ENCODE assay signal across 9 mouse cellular contexts in genomic region chr19:26718221-26718620, GRCm38 (mm10).
DNase-seq lines count a peak whose midpoint lies in the region; ATAC-seq and TF ChIP-seq lines count a peak whose summit lies in the region.
"Had no signal": no experiment of that assay in that cellular context is flagged by ENCODE, and none has a peak within 500 bp of the region (broad histone marks: within the 10 kb centered on the region; RNA-seq: fewer than 3 reads in every experiment).

No protein-coding gene starts in this region.

- H3K27me3 ChIP-seq in embryonic facial prominence, embryonic 11.5 days (ENCODE audit: control insufficient read depth, insufficient read depth, low read length), result no peaks in the 10 kb centered on the region
- no peaks in the 10 kb centered on the region for H3K27me3 ChIP-seq in embryonic facial prominence, embryonic 10.5 days (replicated peaks; ENCODE audit: low read depth, poor library complexity, severe bottlenecking)
- no peaks in the 10 kb centered on the region for H3K27me3 ChIP-seq in embryonic facial prominence, embryonic 13.5 days
- no peaks in the 10 kb centered on the region for H3K27me3 ChIP-seq in intestine, embryonic 16.5 days (replicated peaks; ENCODE audit: control insufficient read depth, insufficient read depth, low read length)
- no peaks in the 10 kb centered on the region for H3K27me3 ChIP-seq in lung, embryonic 14.5 days (ENCODE audit: insufficient read depth, low read length)

- H3K4me2 ChIP-seq in embryonic facial prominence, embryonic 11.5 days (ENCODE audit: low read depth, low read length), result no peak overlapping the region
- no peak overlapping the region for H3K4me2 ChIP-seq in embryonic facial prominence, embryonic 13.5 days
- no peak overlapping the region for H3K4me2 ChIP-seq in intestine, embryonic 16.5 days (ENCODE audit: low read depth, low read length)
- H3K4me2 ChIP-seq in lung, embryonic 14.5 days, result no peak overlapping the region

- peak; percentile 64 for DNase-seq in embryonic facial prominence, embryonic 11.5 days (ENCODE audit: low spot score)
- no peak for DNase-seq in embryonic facial prominence, embryonic 10.5 days (ENCODE audit: low spot score)
- peak; percentile 32 for DNase-seq in thymus, postnatal 0 days (ENCODE audit: low spot score)
- no peak for DNase-seq in thymus, adult 18-20 months
- DNase-seq in lung, embryonic 14.5 days, result peak; percentile 89
- DNase-seq in testis, postnatal 14 days (ENCODE audit: low spot score), result peak; percentile 39

- H3K9ac ChIP-seq in embryonic facial prominence, embryonic 11.5 days (replicated peaks; ENCODE audit: low read length), result no peak overlapping the region
- H3K9ac ChIP-seq in embryonic facial prominence, embryonic 13.5 days, result no peak overlapping the region
- no peak overlapping the region for H3K9ac ChIP-seq in intestine, embryonic 16.5 days (ENCODE audit: low read depth, low read length)
- H3K9ac ChIP-seq in lung, embryonic 14.5 days, result no peak overlapping the region

- no peak for ATAC-seq in embryonic facial prominence, embryonic 11.5 days (replicated peaks; ENCODE audit: insufficient number of reproducible peaks, low FRiP score, low TSS enrichment, low read depth)
- ATAC-seq in embryonic facial prominence, embryonic 13.5 days (ENCODE audit: insufficient number of reproducible peaks, insufficient read depth, low FRiP score, low TSS enrichment, low read depth), result no peak
- peak; percentile 44 for ATAC-seq in intestine, embryonic 16.5 days
- no peak for ATAC-seq in lung, embryonic 14.5 days (ENCODE audit: insufficient read depth)

- H3K27ac ChIP-seq in embryonic facial prominence, embryonic 11.5 days (replicated peaks; ENCODE audit: low read depth, low read length), result no peak overlapping the region
- H3K27ac ChIP-seq in embryonic facial prominence, embryonic 10.5 days (replicated peaks), result no peak overlapping the region
- peak overlapping the region; percentile 57; the same call in 1 of the 2 replicates for H3K27ac ChIP-seq in embryonic facial prominence, embryonic 13.5 days
- no peak overlapping the region for H3K27ac ChIP-seq in intestine, embryonic 16.5 days (ENCODE audit: low read length)
- H3K27ac ChIP-seq in lung, embryonic 14.5 days (ENCODE audit: low read depth), result no peak overlapping the region; the same call in 1 of the 2 replicates

- 34% methylated on average over 6 of the region's 6 CpGs for WGBS in embryonic facial prominence, embryonic 11.5 days
- WGBS in embryonic facial prominence, embryonic 10.5 days, result 51% methylated on average over 6 of the region's 6 CpGs
- 26% methylated on average over 6 of the region's 6 CpGs for WGBS in embryonic facial prominence, embryonic 13.5 days
- WGBS in intestine, embryonic 16.5 days, result 21% methylated on average over 6 of the region's 6 CpGs
- 15% methylated on average over 6 of the region's 6 CpGs for WGBS in lung, embryonic 14.5 days

- no peaks in the 10 kb centered on the region for H3K36me3 ChIP-seq in embryonic facial prominence, embryonic 11.5 days (replicated peaks; ENCODE audit: control insufficient read depth, insufficient read depth, low read depth, low read length)
- H3K36me3 ChIP-seq in embryonic facial prominence, embryonic 10.5 days (replicated peaks), result no peaks in the 10 kb centered on the region
- H3K36me3 ChIP-seq in embryonic facial prominence, embryonic 13.5 days, result peaks cover 50% of the 10 kb centered on the region
- 0 out of 2 replicates have a peak, but pooled peaks cover 4% of the 10 kb centered on the region for H3K36me3 ChIP-seq in intestine, embryonic 16.5 days (ENCODE audit: control insufficient read depth, insufficient read depth, low read length)
- peaks cover 11% of the 10 kb centered on the region; the same call in 1 of the 2 replicates for H3K36me3 ChIP-seq in lung, embryonic 14.5 days (ENCODE audit: insufficient read depth)

- H3K4me1 ChIP-seq in embryonic facial prominence, embryonic 11.5 days (ENCODE audit: control insufficient read depth, insufficient read depth, low read length), result no peaks in the 10 kb centered on the region
- H3K4me1 ChIP-seq in embryonic facial prominence, embryonic 10.5 days, result peaks cover 9% of the 10 kb centered on the region
- H3K4me1 ChIP-seq in embryonic facial prominence, embryonic 13.5 days, result peaks cover 29% of the 10 kb centered on the region
- H3K4me1 ChIP-seq in intestine, embryonic 16.5 days (ENCODE audit: control insufficient read depth, insufficient read depth, low read length), result peaks cover 3% of the 10 kb centered on the region; the same call in 1 of the 2 replicates
- H3K4me1 ChIP-seq in lung, embryonic 14.5 days (ENCODE audit: insufficient read depth), result no peaks in the 10 kb centered on the region

- peak; percentile 67 for TF ChIP-seq CTCF in lung, embryonic 14.5 days (IDR thresholded peaks at IDR 0.05; ENCODE audit: low read depth)

- H3K9me3 ChIP-seq in embryonic facial prominence, embryonic 11.5 days (replicated peaks; ENCODE audit: control insufficient read depth, low read length), result no peaks in the 10 kb centered on the region
- H3K9me3 ChIP-seq in embryonic facial prominence, embryonic 10.5 days, result no peaks in the 10 kb centered on the region
- H3K9me3 ChIP-seq in embryonic facial prominence, embryonic 13.5 days, result no peaks in the 10 kb centered on the region
- no peaks in the 10 kb centered on the region for H3K9me3 ChIP-seq in intestine, embryonic 16.5 days (ENCODE audit: control insufficient read depth, low read length)
- no peaks in the 10 kb centered on the region for H3K9me3 ChIP-seq in lung, embryonic 14.5 days (ENCODE audit: low read depth, low read length)

- no peak overlapping the region for H3K4me3 ChIP-seq in embryonic facial prominence, embryonic 11.5 days (ENCODE audit: low read depth, low read length)
- no peak overlapping the region for H3K4me3 ChIP-seq in embryonic facial prominence, embryonic 10.5 days
- no peak overlapping the region for H3K4me3 ChIP-seq in embryonic facial prominence, embryonic 13.5 days
- no peak overlapping the region for H3K4me3 ChIP-seq in intestine, embryonic 16.5 days (ENCODE audit: low read length)
- H3K4me3 ChIP-seq in lung, embryonic 14.5 days (ENCODE audit: low read depth, low read length), result no peak overlapping the region
- H3K4me3 ChIP-seq: myocyte had no signal

Comparison
In these comparisons a context has a peak if more than half of its experiments do, and no peak if none do; other contexts are left out.
1. DNase-seq: peak in embryonic facial prominence, embryonic 11.5 days (single experiment), thymus, postnatal 0 days (single experiment), lung, embryonic 14.5 days (single experiment) and testis, postnatal 14 days (single experiment); none in embryonic facial prominence, embryonic 10.5 days (single experiment) and thymus, adult 18-20 months (0 of 2).